Mouse (Mus musculus): Measurements from ENCODE around the gene Chmp6.

DNA sequence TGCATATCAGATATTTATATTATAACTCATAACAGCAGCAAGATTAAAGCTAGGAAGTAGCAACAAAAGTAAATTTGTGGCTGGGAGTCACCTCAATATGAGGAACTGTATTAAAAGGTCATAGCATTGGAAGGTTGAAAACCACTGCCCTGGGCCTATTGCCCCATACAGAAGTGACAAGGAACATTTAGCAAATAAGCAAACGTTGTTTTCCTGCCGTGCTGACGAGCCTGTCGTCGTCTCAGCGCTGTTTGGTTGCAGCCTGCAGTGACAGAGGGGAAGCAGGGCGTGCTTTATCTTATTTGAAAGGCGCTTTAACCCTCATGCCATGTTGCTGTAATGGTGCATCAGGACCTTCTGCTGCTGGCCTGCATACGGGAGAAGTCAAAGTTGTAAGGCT, 37.6 kb upstream of the Chmp6 start:
- TF ChIP-seq CHD2 (IDR thresholded peaks at IDR 0.05; ENCODE audit: low read length) (no peak), EP300 (IDR thresholded peaks at IDR 0.05; ENCODE audit: low read length) (no peak), ZNF384 (IDR thresholded peaks at IDR 0.05; ENCODE audit: low read depth, low read length) (no peak), POLR2AphosphoS2 (IDR thresholded peaks at IDR 0.05; ENCODE audit: low read depth, low read length) (no peak), RCOR1 (conservative IDR thresholded peaks at IDR 0.05; ENCODE audit: low read depth, low read length) (no peak), CTCF (conservative IDR thresholded peaks at IDR 0.05 in 1 of 2, IDR thresholded peaks at IDR 0.05 in 1 of 2; ENCODE audit: low read depth in 2 of 2, low read length in 2 of 2) (no peak)
